Mouse (Mus musculus) midbrain, embryonic 11.5 days (tissue): ENCODE results near the gene Mrps25. TPM values are rescaled to one million over a fixed set of nuclear protein-coding genes. Genes with fewer than 3 reads are reported as not detected.

Experiments
- ATAC-seq: fragments of 200-750 bp; cut with Nextera tagmentation; 2 replicates; pipeline ENCODE4 v1.8.0; 2017; ENCODE audit warnings: moderate TSS enrichment, moderate library complexity; ENCODE audit not compliant: low FRiP score
- DNase-seq: peaks from one replicate; pipeline ENCODE4 v3.0.0; 2015; ENCODE audit warnings: low spot score; ENCODE audit errors: missing footprints
- H3K27ac ChIP-seq: fragments of 300-500 bp; sonication (generic); 2 replicates; pipeline ENCODE4 v1.5.1; 2014; ENCODE audit warnings: low read depth, low read length
- H3K27me3 ChIP-seq: fragments of 300-500 bp; sonication (generic); 2 replicates; pipeline ENCODE4 v1.6.1; 2014; ENCODE audit warnings: mild to moderate bottlenecking, low read length, moderate library complexity, mixed read lengths; ENCODE audit not compliant: control insufficient read depth, insufficient read depth
- H3K36me3 ChIP-seq: fragments of 300-500 bp; sonication (generic); 2 replicates; pipeline ENCODE4 v1.6.1; 2014; ENCODE audit warnings: mild to moderate bottlenecking, low read length, moderate library complexity, mixed read lengths; ENCODE audit not compliant: control insufficient read depth, insufficient read depth
- H3K4me1 ChIP-seq: fragments of 300-500 bp; sonication (generic); 2 replicates; pipeline ENCODE4 v1.6.1; 2014; ENCODE audit warnings: low read length; ENCODE audit not compliant: control insufficient read depth, insufficient read depth
- H3K4me2 ChIP-seq: fragments of 300-500 bp; sonication (generic); 2 replicates; pipeline ENCODE4 v1.6.1; 2014; ENCODE audit warnings: mild to moderate bottlenecking, moderate library complexity
- H3K4me3 ChIP-seq: fragments of 300-500 bp; sonication (generic); 2 replicates; pipeline ENCODE4 v1.5.1; 2014; ENCODE audit warnings: low read depth, low read length
- H3K9ac ChIP-seq: fragments of 300-500 bp; sonication (generic); 2 replicates; pipeline ENCODE4 v1.6.1; 2014; ENCODE audit warnings: low read length
- H3K9me3 ChIP-seq: fragments of 300-500 bp; sonication (generic); 2 replicates; pipeline ENCODE4 v1.6.1; 2016; ENCODE audit warnings: low read length; ENCODE audit not compliant: control insufficient read depth
- WGBS: fragments of 180-500 bp; shearing (Covaris S2); extraction: QIAGEN DNeasy Blood & Tissue Kit; methylation state at CpG from one replicate; pipeline ENCODE4 v1.1.7; 2014; 5-methylcytosine and 5-hydroxymethylcytosine counted together
- polyA plus RNA-seq: library from polyadenylated mRNA; unstranded; fragments of >200 nt; fragmentation: Nextera tagmentation; extraction: Ambion mirVana; gene quantifications from 2 replicates; pipeline ENCODE4 v1.2.1, GENCODE M21; 2014

The Mrps25 gene
- polyA plus RNA-seq = 79.2 and 86.8 TPM in 2 replicates

DNA sequence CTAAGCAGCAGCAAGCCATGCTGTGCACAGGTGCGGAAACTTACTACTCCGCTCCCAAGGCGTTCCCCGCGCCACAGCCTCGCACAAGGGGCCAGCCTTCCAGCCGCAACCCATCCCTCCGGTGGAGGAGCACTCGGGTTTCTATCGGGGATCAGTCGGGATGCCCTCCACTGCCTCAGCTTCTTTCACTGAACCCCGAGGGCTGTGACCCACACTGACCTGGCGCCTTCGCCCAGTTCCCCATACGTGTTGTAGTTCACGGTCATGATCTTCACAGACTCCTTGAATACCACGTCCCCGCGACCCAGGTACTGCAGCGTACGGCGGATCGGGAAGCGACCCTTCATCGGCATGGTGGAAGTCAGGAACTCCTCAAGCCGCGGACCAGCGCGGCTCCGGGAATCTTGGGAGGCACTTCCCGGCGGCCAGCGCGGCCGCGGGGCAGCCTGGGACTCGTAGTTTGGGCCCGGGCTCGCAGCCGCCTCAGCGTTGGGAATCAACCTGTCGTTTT, at the start of gene Mrps25:
TSS of gene Mrps25 (minus strand) at position 413 of the 511 bp plus-strand sequence.
- H3K4me2 ChIP-seq = peak within 1 kb of the TSS; percentile 81
- no peak within 1 kb of the TSS; the same call in 1 of the 2 replicates for H3K27ac ChIP-seq
- peak; percentile 98 for DNase-seq
- peak within 1 kb of the TSS; percentile 86 for H3K9ac ChIP-seq
- peak within 1 kb of the TSS; percentile 81 for H3K4me3 ChIP-seq
- peak; percentile 93 for ATAC-seq
- under 1% methylated on average over 42 of the region's 42 CpGs for WGBS
- H3K27me3 ChIP-seq = no peaks in the 10 kb centered on the region
- H3K9me3 ChIP-seq = no peaks in the 10 kb centered on the region
- H3K4me1 ChIP-seq = peaks cover 10% of the 10 kb centered on the region
- H3K36me3 ChIP-seq = peaks cover 2% of the 10 kb centered on the region

DNA sequence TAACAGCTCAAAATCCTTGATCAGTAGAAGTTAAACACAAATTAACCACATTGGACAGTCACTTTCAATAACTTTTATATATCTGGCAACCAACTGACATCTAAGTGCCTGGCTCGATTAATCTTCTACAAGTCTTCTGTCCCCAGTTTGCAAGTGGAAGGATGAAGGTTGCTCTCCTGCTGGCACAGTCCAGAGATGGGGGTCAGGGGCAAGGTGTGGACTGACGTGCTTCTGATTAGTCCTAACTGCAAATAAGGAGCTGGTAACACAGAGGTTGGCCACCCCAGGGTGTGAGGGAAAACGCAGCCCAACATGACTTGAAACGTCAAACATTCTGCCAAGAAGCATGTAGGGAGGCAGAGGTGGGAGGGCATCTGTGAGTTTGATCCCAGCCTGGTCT, 47.9 kb upstream of the Mrps25 start:
- Histone ChIP-seq H3K27ac (no peak overlapping the region), H3K4me2 (no peak overlapping the region), H3K36me3 (no peaks in the 10 kb centered on the region), H3K4me1 (no peaks in the 10 kb centered on the region), H3K4me3 (no peak overlapping the region), H3K9me3 (no peaks in the 10 kb centered on the region), H3K9ac (no peak overlapping the region), H3K27me3 (no peaks in the 10 kb centered on the region)
- DNase-seq (no peak), ATAC-seq (no peak)
- 82% methylated on average over 4 of the region's 4 CpGs for WGBS

DNA sequence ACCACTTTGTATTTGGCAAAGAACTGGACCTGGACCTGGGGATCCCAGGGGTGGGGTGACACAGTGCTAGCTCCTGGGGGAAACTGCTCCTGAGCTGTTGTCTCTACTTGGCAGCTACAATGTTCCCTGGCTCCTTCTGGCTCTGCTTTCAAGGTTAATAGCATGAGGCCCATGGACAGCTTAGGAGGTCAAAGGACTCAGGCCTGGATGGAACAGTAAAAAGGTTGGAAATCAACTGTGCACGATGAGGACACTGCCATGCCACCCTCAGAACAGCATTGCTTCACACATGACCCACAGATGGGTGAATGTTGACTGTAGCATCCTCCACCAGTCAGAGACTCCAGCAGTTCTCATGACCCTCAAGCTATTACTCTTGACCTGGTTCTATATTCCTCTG, 47.5 kb upstream of the Mrps25 start:
- WGBS = 81% methylated on average over 1 of the region's 1 CpGs
- DNase-seq (no peak), ATAC-seq (no peak)
- Histone ChIP-seq H3K4me3 (no peak overlapping the region), H3K4me1 (no peaks in the 10 kb centered on the region), H3K9me3 (no peaks in the 10 kb centered on the region), H3K27ac (no peak overlapping the region), H3K27me3 (no peaks in the 10 kb centered on the region), H3K4me2 (no peak overlapping the region), H3K9ac (no peak overlapping the region), H3K36me3 (no peaks in the 10 kb centered on the region)

DNA sequence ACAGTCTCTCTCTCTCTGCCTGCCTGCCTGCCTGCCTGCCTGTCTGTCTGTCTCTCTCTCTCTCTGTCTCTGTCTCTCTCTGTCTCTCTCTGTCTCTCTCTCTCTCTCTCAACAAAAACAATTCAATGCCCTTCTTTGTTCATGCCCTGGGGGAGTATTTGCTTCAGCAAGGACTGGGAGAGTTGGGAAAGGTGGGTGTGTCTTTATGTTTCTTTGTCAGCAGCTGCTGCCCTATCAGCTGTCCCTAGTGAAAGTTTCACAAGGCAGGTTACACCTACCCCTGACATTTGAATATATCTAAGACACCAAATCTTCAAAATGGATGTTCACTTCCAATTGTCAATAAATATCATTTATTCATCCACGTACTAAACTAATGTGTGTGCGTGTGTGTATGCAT, 45.8 kb upstream of the Mrps25 start:
- Histone ChIP-seq H3K36me3 (no peaks in the 10 kb centered on the region), H3K9me3 (no peaks in the 10 kb centered on the region), H3K27ac (no peak overlapping the region), H3K4me2 (no peak overlapping the region), H3K4me3 (no peak overlapping the region), H3K4me1 (no peaks in the 10 kb centered on the region), H3K9ac (no peak overlapping the region), H3K27me3 (no peaks in the 10 kb centered on the region)
- DNase-seq = no peak
- ATAC-seq = no peak
- 93% methylated on average over 2 of the region's 2 CpGs for WGBS

DNA sequence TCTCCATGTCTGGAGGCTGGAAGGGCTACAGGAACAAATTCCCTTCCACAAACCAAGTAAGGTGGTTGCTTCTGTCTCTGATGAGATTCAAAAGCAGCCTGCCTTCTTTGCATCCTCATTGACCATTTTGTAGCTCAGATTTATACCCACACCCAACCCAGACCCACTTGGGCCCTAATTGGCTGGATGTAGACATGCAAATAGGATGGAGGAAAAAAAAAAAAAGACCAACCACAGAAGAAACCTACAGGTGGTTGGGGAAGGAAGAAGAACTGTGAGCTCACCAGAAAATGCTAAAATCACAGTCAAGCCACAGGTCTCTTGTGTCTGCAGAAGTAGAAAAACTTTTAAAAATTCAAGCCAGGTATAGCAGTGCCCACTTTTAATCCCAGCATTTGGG, 45.3 kb upstream of the Mrps25 start:
- DNase-seq (no peak), ATAC-seq (no peak)
- Histone ChIP-seq H3K9me3 (no peaks in the 10 kb centered on the region), H3K36me3 (no peaks in the 10 kb centered on the region), H3K27me3 (no peaks in the 10 kb centered on the region), H3K4me2 (no peak overlapping the region), H3K9ac (no peak overlapping the region), H3K27ac (no peak overlapping the region), H3K4me1 (no peaks in the 10 kb centered on the region), H3K4me3 (no peak overlapping the region)

DNA sequence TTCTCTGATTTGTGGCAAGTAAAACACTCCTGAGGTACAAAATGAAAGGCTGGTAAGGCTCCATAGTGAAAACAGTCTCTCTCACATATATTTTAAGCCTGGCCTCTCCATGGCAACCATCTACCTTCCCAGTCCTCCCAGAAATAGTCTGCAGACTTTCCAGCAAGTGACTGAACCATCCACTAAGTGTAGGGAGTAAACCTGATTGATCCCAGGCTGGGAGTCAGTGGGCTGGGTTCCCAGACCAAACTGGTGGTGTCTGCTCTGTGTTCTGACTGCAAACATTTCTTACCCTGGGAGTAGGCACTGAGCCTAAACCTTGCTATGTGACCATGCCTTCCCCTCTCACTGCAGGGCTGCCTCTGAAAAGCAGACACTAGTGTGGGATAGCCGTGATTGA, 41.1 kb upstream of the Mrps25 start:
- no peaks in the 10 kb centered on the region for H3K9me3 ChIP-seq
- no peak overlapping the region for H3K4me3 ChIP-seq
- no peak overlapping the region for H3K27ac ChIP-seq
- no peak for DNase-seq
- ATAC-seq = no peak
- no peaks in the 10 kb centered on the region for H3K36me3 ChIP-seq
- H3K4me2 ChIP-seq = no peak overlapping the region
- no peak overlapping the region for H3K9ac ChIP-seq
- H3K4me1 ChIP-seq = no peaks in the 10 kb centered on the region
- 70% methylated on average over 1 of the region's 1 CpGs for WGBS
- H3K27me3 ChIP-seq = no peaks in the 10 kb centered on the region

DNA sequence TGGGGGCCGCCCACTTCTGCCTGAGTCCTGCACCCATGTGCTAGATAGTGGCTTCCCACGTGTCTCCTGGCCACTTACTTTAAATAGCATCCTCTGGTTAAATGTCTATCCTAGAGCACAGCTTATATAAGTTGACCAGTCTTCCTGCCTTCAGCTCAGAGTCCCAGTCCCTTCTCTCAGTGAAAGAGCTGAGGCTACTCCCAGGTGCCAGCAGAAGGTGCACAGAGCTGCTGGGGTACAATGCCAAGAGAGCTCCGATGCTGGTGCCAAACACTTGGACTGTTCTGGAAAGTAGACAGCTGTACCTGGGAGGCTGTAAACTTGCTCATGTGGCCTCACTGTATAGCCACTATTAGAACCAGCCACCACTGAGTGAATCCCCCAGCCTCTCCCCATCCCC, 38.2 kb upstream of the Mrps25 start:
- Histone ChIP-seq H3K36me3 (no peaks in the 10 kb centered on the region), H3K4me3 (no peak overlapping the region), H3K4me1 (no peaks in the 10 kb centered on the region), H3K9ac (no peak overlapping the region), H3K9me3 (no peaks in the 10 kb centered on the region), H3K27ac (no peak overlapping the region), H3K27me3 (no peaks in the 10 kb centered on the region), H3K4me2 (no peak overlapping the region)
- WGBS = 86% methylated on average over 3 of the region's 3 CpGs
- DNase-seq (no peak), ATAC-seq (no peak)

DNA sequence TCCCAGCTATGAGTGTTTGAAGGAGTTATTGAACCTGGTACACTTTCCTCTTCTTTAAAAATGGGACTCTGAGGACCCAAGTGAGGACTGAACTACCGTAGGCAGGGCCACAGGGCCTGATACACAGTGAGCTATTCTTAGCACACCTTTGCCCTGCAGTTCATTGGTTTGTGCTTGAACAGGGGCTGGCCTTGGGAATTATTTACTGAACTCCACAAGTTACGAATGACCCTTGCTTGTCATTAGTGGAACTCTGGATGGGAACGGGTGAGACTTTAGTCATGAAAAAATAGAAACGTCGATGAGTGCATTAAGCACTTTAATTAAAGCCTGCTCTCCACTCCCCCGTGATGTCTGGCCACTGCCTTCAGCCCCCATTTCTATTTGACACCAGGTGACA, 37.8 kb upstream of the Mrps25 start:
- no peak overlapping the region for H3K4me2 ChIP-seq
- no peak for ATAC-seq
- H3K27ac ChIP-seq = no peak overlapping the region
- no peaks in the 10 kb centered on the region for H3K9me3 ChIP-seq
- no peaks in the 10 kb centered on the region for H3K36me3 ChIP-seq
- H3K4me3 ChIP-seq = no peak overlapping the region
- WGBS = 90% methylated on average over 6 of the region's 6 CpGs
- no peaks in the 10 kb centered on the region for H3K27me3 ChIP-seq
- H3K4me1 ChIP-seq = no peaks in the 10 kb centered on the region
- DNase-seq = no peak
- no peak overlapping the region for H3K9ac ChIP-seq

DNA sequence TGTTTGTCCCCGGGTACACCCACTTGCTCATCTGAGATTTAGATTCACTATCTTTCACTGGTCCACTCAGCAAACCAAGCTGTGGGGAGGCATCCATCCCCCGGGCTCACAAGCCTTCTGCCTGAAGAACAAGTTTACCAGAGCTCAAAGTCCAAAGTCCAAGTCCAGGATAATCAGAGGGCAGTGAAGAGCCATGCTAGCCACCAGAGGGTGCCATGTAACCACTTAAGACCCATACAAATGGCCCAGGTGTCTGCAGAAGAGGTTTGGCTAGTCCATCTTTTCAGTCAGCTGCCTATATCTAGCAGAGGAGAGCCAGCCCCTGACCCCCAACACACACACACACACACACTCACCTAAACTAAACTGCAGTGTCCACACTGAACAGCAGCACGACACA, 35.6 kb upstream of the Mrps25 start:
- H3K4me1 ChIP-seq = peaks cover 3% of the 10 kb centered on the region; the same call in 1 of the 2 replicates
- no peaks in the 10 kb centered on the region for H3K27me3 ChIP-seq
- no peaks in the 10 kb centered on the region for H3K36me3 ChIP-seq
- no peak overlapping the region for H3K4me3 ChIP-seq
- H3K9ac ChIP-seq = no peak overlapping the region
- H3K27ac ChIP-seq = no peak overlapping the region
- no peak overlapping the region for H3K4me2 ChIP-seq
- ATAC-seq (0 out of 2 replicates have a peak, but pooled peaks have one; percentile 10), DNase-seq (peak; percentile 89)
- 33% methylated on average over 3 of the region's 3 CpGs for WGBS
- H3K9me3 ChIP-seq = no peaks in the 10 kb centered on the region
